Mouse (Mus musculus): ENCODE measurements at regions not wholly inside any gene's neighbourhood (a gene's known extent, or its start where the extent isn't known, plus 50 kb on each side); places are given as distances from the start of the nearest gene placed in this dataset.

GRCm38 (mm10) chr3:148659024-148659423, 331.3 kb downstream of the Adgrl2 start:
- no peak for DNase-seq (ENCODE audit: low spot score in 2 of 2)

GRCm38 (mm10) chr3:148658368-148658767, 332.0 kb downstream of the Adgrl2 start:
- DNase-seq (ENCODE audit: low spot score in 2 of 2), result no peak

GRCm38 (mm10) chr3:148656187-148656586, 334.2 kb downstream of the Adgrl2 start:
- DNase-seq (ENCODE audit: low spot score in 2 of 2), result no peak

GRCm38 (mm10) chr3:148650241-148650640, 340.1 kb downstream of the Adgrl2 start:
- no peak for DNase-seq (ENCODE audit: low spot score in 2 of 2)

- DNase-seq (ENCODE audit: low spot score in 2 of 2), result no peak
These were observed 345.4 kb downstream of the Adgrl2 start for GRCm38 (mm10) chr3:148644924-148645323.

GRCm38 (mm10) chr3:148641581-148641980, 348.8 kb downstream of the Adgrl2 start:
- DNase-seq (ENCODE audit: low spot score in 2 of 2), result no peak

GRCm38 (mm10) chr3:148640680-148641101, 349.7 kb downstream of the Adgrl2 start:
- no peak for DNase-seq (ENCODE audit: low spot score in 2 of 2)

- DNase-seq (ENCODE audit: low spot score in 2 of 2), result no peak
These were observed 355.3 kb downstream of the Adgrl2 start for GRCm38 (mm10) chr3:148635101-148635500.

- DNase-seq (ENCODE audit: low spot score in 2 of 2), result no peak
These were observed 356.0 kb downstream of the Adgrl2 start for GRCm38 (mm10) chr3:148634352-148634751.

GRCm38 (mm10) chr3:148633291-148633690, 357.1 kb downstream of the Adgrl2 start:
- DNase-seq (ENCODE audit: low spot score in 2 of 2), result no peak

GRCm38 (mm10) chr3:148632449-148632848, 357.9 kb downstream of the Adgrl2 start:
- no peak for DNase-seq (ENCODE audit: low spot score in 2 of 2)

GRCm38 (mm10) chr3:148631415-148632192, 358.8 kb downstream of the Adgrl2 start:
- no peak for DNase-seq (ENCODE audit: low spot score in 2 of 2)

- no peak for DNase-seq (ENCODE audit: low spot score in 2 of 2)
These were observed 359.5 kb downstream of the Adgrl2 start for GRCm38 (mm10) chr3:148630865-148631264.

GRCm38 (mm10) chr3:148614971-148615671, 375.2 kb downstream of the Adgrl2 start:
- DNase-seq (ENCODE audit: low spot score in 2 of 2), result no peak

- DNase-seq (ENCODE audit: low spot score in 2 of 2), result no peak
These were observed 376.9 kb downstream of the Adgrl2 start for GRCm38 (mm10) chr3:148613443-148613842.

- no peak for DNase-seq (ENCODE audit: low spot score in 2 of 2)
These were observed 387.1 kb downstream of the Adgrl2 start for GRCm38 (mm10) chr3:148603276-148603675.

- no peak for DNase-seq (ENCODE audit: low spot score in 2 of 2)
These were observed 387.6 kb downstream of the Adgrl2 start for GRCm38 (mm10) chr3:148602730-148603255.

- no peak for DNase-seq (ENCODE audit: low spot score in 2 of 2)
These were observed 394.8 kb downstream of the Adgrl2 start for GRCm38 (mm10) chr3:148595561-148595960.

GRCm38 (mm10) chr3:148589556-148589955, 400.8 kb downstream of the Adgrl2 start:
- no peak for DNase-seq (ENCODE audit: low spot score in 2 of 2)

- no peak for DNase-seq (ENCODE audit: low spot score in 2 of 2)
These were observed 414.6 kb downstream of the Adgrl2 start for GRCm38 (mm10) chr3:148575735-148576134.

GRCm38 (mm10) chr3:148572493-148572892, 417.9 kb downstream of the Adgrl2 start:
- DNase-seq (ENCODE audit: low spot score in 2 of 2), result no peak

- no peak for DNase-seq (ENCODE audit: low spot score in 2 of 2)
These were observed 425.6 kb downstream of the Adgrl2 start for GRCm38 (mm10) chr3:148564716-148565115.

GRCm38 (mm10) chr3:148561211-148561610, 429.1 kb downstream of the Adgrl2 start:
- DNase-seq (ENCODE audit: low spot score in 2 of 2), result no peak

All from spleen, postnatal 36 days (tissue).